Mouse (Mus musculus) A20 (cell line): Measurements from ENCODE around the gene Col18a1.
"Not testable (repeated sequence)": the region's sequence is repeated elsewhere in the genome, so short reads cannot be mapped to it uniquely, and the experiment has no call there.

Source experiments
- DNase-seq: peaks from one replicate; pipeline ENCODE4 v3.0.0-alpha.2; 2011; ENCODE audit warnings: low read depth, low spot score

Gene Col18a1

DNA sequence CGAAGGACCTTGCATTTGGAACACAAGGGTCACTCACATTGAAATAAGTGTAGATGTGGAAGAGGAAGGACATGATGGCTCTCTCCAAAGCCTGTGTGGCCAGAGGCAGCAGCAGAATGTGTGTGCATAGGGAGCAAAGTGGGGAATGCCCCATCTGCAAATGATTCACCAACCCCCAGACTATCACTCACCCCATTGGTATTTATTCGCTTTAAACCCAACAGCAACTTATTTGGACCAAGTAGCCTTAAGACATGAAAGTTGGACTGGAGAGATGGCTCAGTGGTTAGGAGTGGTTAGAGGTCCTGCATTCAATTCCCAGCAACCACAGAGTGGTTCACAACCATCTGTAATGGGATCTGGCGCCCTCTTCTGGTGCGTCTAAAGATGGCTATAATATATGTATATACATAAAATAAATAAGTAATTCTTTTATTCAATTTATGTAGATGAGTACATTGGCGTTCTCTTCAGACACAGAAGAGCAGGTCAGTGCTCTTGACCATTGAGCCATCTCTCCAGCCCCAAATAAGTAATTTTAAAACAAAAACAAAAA, 31.0 kb downstream of the Col18a1 start:
- no peak for DNase-seq

- DNase-seq, result not testable (repeated sequence)
These were observed 31.6 kb downstream of the Col18a1 start for GRCm38 (mm10) chr10:77134807-77135152.

- DNase-seq, result no peak
These were observed 32.2 kb downstream of the Col18a1 start for GRCm38 (mm10) chr10:77133951-77134806.

DNA sequence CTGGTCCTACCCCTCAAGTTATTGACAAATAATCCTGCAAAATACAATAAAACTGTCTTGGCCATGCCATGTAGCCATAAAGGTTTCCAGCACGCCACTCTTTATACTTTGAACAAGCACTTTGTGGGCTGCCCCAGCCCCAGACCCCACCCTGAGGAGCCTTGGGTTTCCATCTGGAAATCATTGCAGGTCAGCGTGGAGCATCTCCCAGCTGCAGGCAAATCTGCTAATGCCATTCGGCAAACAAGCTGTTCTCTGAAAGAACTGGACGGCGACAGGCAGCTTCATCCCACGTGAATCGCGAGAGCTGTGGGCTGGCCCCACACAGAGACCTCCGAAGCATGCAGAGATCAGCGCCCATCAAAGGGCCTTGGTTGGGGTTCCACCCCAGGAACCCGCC, 34.2 kb downstream of the Col18a1 start:
- no peak for DNase-seq

DNA sequence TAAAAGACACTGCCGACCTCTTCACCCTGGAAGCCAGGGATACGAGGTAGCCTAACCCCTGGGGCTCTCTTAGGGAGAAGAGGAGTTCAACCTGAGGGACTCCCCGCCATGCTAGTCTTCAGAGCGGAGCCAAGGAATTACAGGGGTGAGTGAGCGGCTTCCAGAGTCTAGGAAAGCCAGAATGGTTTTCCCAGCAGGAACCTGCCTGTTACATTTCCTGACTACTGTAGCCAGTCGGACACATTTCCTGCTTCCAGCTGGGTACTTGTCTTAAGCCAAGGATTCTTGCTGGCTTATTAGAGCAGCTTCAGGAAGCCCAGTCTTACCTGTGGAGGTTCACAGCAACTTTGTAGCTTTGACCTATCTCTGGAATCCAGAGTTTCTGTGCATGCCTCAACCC, 34.8 kb downstream of the Col18a1 start:
- DNase-seq, result no peak

- peak; percentile 85 for DNase-seq
These were observed 35.6 kb downstream of the Col18a1 start for GRCm38 (mm10) chr10:77130561-77131240.

GRCm38 (mm10) chr10:77129637-77130410, 36.5 kb downstream of the Col18a1 start:
- peak; percentile 10 for DNase-seq

DNA sequence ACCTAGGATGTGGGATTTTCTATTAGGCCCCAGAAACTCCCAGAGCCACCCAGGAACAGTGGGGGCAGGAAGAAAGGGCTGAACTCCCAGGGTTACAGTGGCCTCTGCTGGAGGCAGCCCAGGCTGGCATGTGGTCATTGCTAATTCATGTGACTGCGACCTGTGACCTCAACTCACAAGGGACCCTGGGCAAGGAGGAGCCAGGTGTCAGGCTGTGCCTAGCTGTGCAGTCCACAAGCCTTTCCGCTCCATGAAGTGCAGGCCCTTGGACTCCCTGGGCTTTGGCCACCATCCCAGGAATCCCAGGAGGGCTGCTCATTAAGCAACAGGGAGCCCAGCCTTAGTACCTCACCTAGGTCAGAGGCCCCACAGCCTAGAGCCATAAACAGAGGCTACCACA, 38.4 kb downstream of the Col18a1 start:
- no peak for DNase-seq

DNA sequence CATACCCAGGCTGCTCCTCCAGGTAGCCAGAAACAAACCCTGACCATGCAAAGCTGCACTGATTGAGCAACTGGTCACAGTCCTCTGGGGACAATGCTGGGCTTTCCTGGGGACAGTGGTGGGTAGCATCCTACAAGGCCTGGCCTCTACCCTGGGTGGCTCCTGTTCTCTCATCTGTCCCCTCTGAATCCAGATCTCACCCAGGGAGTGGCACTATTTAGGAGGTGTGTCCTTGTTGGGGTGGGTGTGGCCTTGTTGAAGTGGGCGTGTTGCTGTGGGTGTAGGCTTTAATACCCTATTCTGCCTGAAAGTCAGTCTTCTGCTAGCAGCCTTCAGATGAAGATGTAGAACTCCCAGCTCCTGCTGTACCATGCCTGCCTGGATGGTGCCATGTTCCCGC, 39.8 kb downstream of the Col18a1 start:
- no peak for DNase-seq

DNA sequence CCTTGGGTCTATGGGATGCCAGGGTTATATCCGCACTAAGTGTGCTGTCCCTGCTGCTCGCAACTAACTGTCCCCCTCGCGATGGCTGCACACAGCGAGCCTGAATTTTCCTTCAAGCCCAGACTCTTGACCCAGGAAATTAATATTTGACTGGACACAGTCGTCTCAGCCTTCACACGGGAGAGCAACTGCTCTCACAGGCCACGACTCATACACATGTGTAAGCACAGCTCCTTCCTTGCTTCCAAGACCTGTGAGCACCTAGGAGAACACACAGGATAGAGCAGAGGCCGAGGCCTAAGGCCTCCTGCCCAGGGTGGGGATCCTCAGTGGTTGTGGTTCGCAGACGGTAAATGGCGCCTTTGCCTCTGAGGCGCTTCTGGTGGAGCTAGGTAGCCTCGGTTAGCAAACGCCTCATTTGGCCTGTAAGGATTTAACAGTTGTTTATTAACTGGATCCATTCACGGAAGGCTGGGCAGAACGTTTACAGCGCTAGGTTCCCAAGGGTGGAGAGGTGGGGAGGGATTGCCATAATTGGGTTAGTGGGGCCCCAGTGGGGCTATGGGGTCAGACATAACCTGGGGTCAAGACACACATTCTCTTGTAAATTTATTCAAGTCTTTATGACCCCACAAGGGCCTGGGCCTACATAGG, 41.1 kb downstream of the Col18a1 start:
- no peak for DNase-seq

DNA sequence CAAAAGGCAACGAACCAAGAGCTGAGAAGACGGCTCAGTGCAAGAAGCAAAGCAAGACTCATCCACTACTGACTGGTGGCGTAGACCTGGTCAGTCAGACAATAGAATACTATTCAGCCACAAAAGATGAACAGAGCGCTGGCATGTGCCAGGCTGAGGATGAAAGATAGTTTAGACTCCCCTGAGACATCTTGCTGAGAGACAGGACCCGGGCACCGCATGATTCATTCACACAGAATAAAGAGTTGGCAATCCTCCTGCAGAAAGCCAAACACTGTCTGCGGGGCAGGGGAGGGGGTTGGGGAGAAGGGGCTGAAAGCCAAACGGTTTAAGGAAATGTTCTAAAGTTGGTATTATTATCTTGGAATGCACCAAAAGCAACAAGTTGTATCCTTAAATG, 42.4 kb downstream of the Col18a1 start:
- no peak for DNase-seq

- DNase-seq, result no peak
These were observed 44.9 kb downstream of the Col18a1 start for GRCm38 (mm10) chr10:77121287-77122022.

DNA sequence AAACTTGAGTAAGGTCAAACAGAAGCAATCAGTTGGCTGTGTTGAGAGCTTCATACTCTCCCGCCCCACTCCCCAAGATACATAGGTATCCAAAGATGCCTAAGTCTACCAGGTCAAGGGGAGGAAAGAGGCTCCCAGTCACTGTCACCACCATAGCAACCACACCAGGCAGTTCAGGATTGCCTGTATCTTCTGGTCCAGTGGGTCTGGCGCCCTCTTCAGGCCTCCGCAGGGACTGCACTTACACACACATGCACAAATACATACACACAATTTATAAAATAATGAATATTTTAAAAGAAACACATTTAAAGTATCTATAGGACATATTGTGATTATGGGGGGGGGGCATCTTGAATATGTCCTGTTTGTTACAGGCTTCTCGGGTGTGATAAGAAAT, 45.8 kb downstream of the Col18a1 start:
- DNase-seq, result peak; percentile 18

DNA sequence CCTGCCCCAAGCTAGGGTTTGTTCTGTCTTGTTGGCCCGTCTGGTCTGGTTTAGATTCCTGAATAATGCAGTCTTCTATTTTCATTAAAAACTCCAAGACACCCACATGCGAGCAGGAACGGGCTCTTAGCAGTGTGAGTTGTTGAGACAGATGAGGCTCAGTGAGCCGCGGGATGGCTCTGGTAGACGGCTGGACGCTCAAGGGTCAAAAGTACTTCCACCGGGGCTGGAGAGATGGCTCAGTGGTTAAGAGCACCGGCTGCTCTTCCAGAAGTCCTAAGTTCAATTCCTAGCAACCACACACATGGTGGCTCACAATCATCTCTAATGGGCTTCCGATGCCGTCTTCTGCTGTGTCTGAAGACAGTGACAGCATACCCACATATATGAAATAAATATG, 46.9 kb downstream of the Col18a1 start:
- DNase-seq, result no peak

- no peak for DNase-seq
These were observed 48.0 kb downstream of the Col18a1 start for GRCm38 (mm10) chr10:77118361-77118760.

DNA sequence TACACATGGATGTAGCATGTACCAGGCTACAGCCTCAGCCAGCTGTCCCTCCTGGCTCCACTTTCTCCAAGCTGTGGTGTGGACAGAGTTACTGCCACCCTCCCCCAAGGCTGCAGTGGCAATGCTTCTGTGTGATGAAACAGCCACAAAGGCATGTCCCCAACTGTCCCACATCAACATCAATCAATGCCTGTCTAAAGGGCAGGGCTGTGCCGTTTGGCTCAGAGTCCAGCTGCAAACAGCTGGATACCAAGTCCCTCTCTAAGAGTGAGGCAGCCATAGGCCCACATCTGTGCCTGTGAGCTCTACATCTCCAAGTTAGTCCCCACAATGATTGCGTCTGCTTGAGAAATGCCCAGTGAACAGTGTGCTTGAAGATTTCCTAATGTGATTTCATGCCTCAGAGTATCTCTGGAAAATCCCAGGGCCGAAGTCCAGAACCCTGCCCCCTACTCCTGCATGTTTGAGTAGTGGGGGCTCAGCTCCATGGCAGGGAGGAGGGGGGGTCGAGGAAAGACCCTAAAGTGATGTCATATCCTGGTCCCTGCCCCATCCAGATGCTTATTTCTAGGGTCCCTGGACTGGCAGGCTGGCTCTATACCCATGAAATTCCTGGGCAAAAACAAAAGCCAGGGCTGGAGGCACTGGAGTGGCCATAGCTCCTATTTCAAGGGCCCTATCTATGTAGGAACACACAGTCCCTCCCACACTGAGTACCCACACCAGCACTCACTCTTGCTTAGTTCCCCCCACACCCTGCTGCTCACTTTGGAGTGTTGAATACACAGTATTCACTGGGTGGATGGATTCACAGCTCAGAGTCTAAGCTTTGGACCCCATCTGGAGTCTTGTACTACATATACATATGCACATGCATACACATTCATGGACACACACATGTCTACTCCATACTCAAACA, 49.6 kb downstream of the Col18a1 start:
- no peak for DNase-seq

DNA sequence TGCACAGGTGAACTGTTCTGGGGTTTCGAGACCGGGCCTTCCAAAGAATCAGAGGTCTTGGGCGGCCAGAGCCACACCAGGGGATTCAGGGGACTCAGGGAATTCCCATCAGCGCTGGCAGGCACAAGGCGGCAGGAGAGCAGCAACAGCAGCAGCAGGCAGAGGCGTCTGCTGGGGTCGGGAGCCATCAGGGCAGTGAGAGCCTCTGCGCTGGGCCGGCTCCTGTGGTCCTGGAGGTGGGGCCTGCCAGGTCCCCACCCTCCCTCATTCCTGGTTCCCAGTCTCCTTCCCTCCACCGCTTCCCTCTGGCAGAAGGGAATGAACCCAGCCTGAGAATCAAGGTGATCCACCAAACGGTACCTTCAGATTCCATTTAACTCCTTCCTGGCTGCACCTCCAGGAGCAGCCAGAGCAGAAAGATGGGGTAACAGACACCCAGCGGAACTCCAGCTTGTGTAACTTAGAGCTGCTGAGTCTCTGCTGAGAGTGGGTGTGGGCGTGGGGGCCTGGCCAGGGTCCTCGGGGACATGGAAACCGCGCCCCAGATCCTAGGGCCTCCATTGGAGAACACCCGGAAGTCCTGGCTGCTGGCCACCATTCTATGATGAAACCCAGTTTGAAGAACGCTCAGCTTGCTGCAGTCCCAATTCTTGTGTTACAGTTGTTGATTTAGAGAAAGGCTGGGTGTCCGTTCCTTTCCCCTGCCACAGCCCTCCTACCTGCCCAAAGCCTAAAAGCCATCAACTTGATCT, 52.7 kb downstream of the Col18a1 start:
- DNase-seq, result no peak

DNA sequence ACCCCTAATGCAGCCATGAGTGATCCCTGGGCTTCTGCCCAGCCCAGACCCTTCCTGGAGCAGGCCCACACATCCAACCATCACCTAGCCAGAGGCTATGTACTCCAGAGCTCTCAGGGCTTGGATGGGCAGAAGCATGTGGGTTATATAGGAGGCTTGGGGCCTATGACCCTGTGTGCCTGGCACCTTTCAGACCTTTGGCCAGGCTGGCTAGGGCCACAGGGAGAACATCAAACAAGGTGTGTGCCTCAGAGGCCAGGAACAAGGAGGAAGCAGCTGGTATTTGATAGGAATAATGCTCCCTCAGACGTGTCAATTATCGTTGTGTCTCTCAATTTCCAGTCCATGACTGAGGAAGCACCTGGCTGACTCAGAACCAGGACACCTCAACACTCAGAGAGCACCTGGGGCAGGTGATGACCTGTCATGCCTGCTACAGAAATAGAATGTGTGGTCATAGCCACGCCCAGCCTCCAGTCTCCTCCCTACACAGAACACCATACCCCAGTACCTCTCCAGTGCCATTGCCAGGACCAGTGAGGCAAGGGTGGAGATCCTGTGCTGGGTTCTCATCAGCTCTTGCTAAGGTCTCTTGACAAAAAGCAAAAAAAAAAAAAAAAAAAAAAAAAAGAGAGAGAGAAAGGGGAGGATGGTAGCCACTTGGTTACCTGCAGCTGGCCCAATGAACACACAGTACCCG, 54.6 kb downstream of the Col18a1 start:
- no peak for DNase-seq
